Mouse (Mus musculus) c-Kit-positive CD71-negative TER-119-negative erythroid progenitor cells, embryonic 14.5 days (primary cell): ENCODE results near the gene Rorb.

Source experiments
- DNase-seq: peaks from one replicate; pipeline ENCODE4 v3.0.0-alpha.2; 2013; ENCODE audit warnings: low read depth

Gene Rorb

DNA sequence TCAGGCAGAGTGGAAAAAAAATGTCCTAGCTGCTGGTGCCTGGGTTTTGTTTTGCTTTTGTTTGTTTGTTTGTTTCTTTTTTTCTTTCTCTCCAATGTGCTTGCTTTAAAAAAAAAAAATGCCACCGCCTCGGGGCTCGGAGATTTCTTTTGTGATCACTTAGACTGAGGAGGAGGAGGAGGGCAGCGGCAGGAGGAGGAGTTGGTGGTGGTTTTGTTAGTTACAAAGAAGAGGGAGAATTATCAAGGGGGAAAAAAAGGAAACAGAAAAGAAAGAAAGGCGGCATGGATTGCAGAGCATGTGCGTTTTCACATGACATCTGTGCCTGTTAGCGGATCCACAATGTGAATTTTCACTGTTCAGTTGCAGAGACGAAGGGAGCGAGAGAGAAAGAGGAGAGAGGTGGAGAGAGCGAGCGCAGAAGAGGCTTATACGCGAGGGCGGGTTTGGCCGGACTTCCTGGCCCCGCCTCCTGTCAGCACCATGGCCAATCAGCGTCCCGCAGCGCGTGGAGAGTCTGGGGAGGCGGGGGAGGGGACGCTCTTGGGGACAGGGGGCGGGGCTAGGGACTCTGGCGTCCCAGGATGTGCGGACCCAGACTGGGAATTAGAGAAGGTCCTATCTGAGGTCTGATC, at the start of gene Rorb:
Gene Rorb (minus strand): TSS at position 404 of the 635 bp plus-strand sequence.
- peak; percentile 44 for DNase-seq

DNA sequence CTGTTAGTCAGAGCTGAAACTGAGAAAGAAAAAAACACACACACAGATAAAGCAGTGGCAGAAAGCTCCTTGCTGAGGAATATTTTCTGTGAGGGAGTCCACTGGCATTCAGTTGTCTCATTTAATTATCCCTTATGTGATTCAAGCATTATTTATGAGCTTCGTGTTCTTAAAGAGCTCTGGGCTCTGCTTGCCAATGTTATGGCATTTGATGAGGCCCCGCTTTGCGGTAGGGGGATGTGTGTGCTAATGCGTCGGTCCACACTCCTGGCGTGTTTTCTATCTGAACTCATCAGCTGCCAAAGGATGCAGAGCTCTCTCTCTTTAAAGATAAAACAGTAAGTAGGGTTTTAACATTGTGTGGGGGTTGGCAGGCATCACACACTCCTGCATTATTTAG, 37.9 kb upstream of the Rorb start:
- DNase-seq = no peak

- no peak for DNase-seq
These were observed 33.5 kb upstream of the Rorb start for GRCm38 (mm10) chr19:19144447-19144846.

GRCm38 (mm10) chr19:19136856-19137255, 25.9 kb upstream of the Rorb start:
- no peak for DNase-seq

DNA sequence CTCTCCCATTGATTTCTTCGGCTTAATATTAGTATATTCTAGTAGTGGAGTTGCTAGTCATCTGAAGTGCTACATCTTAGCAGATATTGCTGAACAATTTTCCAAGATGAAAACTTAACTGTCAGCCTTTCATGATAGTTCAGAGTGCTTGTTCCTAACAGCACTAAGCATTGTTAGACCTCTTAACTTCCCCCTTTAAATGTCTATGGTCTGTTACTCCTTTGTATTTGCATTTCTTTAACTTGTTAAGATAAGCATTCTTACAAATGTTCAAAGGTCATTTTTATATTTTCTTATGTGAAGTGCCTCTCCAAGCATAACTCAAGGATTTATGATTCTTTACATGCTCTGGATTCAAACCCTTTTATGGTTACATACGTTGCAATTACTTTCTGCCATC, 24.8 kb upstream of the Rorb start:
- no peak for DNase-seq

GRCm38 (mm10) chr19:19122324-19122723, 11.3 kb upstream of the Rorb start:
- no peak for DNase-seq

DNA sequence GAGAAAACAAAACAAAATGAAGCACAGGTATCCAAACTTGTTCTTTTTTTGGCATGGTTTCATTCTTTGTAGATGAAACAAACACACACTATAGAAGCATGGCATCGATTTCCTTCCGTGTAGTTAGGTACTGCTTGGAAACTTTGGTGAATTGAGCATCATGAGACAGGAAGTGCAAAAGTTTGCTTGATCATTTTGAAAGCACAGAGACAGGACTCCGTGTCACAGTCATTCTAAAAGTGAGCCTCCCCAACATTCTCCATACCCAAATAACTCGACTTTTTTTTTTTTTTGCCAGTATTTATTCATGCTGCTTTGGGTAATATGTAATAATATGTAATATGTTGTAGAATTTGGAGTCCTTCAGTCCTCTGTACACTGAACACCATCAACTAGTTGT, 1.2 kb upstream of the Rorb start:
- DNase-seq = no peak

DNA sequence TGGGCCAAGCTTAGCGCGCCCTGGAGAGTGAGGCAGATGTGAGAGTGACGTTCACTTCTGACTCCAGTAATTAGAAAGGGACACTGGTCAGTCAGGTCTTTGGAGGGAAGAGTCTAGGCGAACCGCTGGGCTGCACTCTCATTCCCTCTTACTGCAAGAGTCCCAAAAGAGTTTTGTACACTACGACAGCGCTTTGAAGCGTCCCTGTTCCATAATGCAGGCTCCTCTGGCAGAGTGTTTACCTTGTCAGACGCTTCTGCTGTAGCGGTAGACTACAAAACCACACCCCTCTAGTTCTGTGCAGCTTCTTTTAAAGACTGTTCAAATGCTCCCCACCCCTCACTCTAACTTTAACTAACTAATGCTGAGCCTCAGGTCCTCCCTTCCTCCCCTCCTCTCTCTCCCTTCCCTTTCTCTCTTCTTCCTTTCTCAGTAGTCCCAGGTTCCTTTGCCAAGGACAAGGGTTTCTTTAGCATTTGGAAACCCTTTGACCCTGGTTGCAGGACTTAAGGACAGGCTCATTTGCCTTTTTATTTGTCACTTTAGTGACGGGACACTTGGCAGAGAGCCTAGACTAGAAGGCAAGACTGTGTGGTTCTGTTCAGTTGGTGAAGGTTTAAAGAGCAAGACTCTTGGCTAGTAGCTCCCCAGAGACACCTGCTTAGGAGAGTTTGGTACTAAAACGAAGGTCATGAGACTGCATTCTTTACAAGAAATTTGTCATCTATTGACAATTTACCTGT, 603 bp upstream of the Rorb start:
- no peak for DNase-seq

DNA sequence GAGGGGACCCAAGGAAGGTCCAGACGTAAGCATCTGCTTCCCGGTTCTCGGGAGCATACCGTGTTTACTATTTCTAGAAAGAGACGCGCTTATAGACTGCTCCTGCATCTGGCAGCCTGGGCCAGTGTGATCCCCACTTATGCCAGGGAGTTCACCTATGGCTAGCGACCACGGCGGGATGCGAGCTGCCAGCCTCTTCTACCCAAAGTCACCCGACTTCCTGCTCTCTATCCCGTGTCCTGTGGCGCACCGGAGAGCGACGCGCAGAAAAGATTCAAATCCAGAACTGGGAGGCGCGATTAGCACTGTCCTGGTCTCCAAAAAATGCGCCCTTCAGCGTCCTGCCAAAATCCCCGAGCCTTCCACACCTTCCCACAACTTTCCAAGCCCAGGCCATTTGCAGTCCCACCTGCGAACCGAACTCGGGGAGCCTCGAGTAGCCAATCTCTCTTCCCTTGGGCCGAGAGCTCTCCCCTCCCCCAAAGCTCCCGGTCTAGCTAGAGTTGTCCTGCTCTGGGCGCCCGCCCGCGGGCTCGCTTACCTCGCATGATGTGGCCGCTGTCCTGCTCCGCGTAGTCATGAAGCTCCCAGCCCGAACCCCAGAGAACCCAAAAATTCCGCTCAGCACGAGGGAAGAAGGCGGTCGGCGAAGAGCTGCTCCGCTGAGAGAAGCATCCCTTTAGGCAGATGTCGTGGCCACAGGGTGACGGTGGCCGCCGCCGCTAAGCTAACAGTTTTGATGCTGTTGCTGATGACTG, 806 bp downstream of the Rorb start:
- DNase-seq = no peak

DNA sequence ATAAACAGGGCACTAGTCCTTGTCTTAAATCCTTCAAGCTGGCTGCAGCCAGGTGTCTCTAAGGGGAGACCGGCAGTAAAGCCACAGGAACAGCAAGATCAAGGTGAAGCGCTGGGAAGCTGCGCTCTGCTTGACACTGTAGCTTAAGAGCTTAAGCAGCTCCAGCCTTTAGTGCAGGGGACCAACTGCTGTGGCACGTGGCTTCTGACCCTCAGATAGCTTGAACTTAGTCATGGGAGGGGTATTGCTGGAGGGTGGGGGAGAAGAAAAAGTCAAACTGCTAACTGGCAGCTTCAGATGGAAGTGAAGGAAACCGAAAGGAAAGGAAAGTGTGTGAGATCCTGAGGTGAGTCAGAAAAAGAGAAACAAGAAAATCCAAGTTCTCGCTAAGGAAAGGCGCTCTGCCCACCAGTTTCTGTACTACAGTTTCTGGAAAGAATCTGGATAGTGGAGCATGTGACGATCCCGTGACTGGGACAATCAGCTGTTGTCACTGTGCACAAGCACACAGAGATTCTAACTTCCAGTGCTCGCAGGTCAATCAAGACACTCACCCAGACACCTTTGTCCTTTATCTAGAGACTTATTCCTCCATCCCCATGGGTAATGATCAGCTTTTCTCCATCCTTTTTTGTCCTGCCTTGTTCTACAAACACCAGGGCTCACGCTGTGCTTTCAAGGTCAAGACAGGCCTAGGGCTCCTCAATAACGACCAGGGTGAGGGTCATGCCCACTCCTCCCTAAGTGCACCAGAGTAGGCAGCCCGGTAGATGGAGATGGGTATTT, 2.2 kb downstream of the Rorb start:
- DNase-seq = no peak

DNA sequence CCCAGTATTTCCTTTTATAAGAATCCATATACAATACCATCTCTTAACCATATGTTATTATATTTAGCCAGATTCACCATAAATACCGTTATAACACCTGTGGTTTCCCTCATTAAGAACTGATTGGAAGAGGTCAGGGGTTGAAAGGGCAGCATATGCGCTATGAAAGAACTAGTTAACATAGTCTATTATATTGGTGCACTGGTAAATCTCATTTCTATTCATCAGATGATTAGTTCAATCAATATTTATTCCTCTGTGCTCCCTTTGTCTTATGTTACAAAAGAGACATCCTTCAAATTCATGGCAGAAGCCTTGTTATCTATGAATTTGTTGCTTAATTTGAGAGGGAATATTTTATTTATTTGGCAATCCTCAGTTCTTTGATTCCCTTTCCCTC, 6.4 kb downstream of the Rorb start:
- no peak for DNase-seq

DNA sequence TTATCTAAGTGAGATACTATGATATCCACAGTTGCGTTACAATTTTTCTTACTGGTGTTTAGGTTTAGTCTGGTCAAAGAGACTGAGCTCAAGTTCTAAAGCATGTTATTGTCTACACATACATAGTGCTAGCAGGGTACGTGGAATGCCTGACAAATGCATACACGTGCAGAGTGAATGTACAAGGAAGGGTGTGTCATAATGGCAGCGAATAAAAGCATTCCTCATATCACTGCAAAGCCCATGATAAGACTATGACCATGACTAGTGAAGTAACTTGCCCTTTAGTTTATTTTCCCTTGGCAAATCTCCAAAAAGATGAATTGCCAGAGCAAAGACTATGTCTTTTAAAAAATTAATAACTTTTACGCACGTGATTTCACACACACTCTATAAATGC, 13.8 kb downstream of the Rorb start:
- DNase-seq = no peak

DNA sequence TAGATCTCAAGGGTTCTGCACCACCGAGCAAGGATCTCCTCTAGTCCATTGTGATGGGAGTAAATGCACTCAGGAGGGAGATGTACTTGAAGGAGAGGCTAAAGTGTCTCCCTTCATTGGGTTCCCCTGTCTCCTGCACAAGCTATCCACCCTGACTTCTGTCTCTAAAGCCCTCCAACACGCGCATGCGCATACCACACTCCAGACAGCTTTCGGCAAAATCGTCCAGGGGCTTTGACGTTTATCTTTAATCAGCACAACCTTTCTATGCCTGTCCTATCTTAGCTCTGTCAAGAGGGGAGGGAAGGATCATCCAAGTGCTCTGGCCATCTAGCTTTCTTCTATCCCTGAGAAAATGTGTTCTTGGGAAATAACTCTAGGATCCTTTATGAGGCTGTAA, 21.6 kb downstream of the Rorb start:
- no peak for DNase-seq

DNA sequence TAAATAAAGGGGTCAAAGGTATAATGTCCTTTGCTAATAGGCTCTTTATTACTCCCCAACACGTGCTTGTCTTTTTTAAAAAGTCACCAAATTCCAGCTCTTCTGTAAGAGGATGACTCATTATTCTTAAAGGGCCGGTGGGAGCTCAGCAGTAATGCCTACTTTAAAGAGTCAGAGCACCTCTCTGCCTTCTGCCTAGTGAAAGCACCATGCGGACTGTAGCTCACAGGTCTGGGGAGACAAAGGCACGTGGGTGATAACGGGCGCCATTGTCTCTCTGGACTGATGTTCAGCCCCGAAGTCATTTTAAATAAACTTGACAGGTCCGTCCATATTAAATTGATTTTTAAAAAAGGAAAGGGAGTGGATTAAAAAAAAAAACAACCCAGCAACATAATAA, 33.1 kb downstream of the Rorb start:
- no peak for DNase-seq

GRCm38 (mm10) chr19:19074756-19075155, 36.2 kb downstream of the Rorb start:
- DNase-seq = no peak

DNA sequence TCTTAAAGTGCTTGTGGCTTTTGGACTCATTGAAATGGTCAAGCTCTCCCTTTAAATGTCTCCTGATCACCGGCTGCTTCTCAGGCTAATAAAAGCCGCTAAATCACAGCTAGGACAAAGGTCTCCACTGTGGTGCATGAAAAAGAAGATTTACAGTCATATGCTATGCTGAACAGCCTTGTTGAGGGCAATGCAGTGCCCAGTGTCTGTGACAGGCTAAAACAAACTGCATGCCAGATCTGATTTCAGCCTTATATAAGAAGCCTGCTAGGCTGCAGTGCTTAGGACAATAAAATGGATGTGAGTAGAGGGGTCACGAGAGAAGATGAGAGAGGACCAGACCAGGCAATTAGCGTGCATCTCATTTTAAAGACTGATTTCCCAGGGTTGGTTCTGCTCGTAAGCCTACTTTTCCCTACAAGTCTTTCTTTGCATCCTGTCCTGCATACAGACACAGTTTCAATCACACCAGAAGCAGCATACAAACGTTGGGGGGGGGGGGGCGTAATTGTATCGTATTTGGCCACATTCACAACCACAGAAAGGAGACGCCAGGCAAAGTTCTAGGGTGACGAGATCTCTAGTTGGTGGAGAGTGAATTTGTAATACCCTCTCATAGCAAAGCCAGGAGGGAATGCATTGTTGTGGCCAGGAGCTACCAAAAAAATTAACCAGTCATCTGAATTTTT, 52.1 kb downstream of the Rorb start:
- DNase-seq = no peak

- no peak for DNase-seq
These were observed 52.8 kb downstream of the Rorb start for GRCm38 (mm10) chr19:19058201-19058600.

DNA sequence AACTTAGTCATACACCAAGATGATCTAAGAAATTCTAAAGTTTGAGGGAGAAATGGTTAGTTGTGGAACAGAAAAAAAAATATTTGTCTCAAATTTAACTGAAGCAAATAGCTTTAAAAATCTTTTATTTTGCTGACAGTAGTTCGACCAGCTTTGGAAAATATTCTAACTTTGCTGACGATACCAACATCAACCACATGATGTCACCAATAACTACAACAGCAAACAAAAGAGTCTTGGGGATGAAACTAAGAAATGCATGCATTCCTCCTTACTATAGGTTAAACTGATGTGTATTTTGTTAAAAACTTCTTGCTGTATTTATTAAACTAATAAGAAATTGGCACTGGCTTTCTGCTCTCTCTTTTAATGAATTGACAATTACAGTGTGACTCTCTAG, 67.9 kb downstream of the Rorb start:
- DNase-seq = no peak

GRCm38 (mm10) chr19:19040800-19041199, 70.2 kb downstream of the Rorb start:
- no peak for DNase-seq

- no peak for DNase-seq
These were observed 76.3 kb downstream of the Rorb start for GRCm38 (mm10) chr19:19034482-19035315.

GRCm38 (mm10) chr19:19033974-19034373, 77.0 kb downstream of the Rorb start:
- no peak for DNase-seq
